Mouse (Mus musculus) MEL (cell line): Measurements from ENCODE around the gene Gcnt7. TPM values are rescaled to one million over a fixed set of nuclear protein-coding genes. Genes with fewer than 3 reads are reported as not detected.
A peak's percentile ranks its signal among the peaks of the same experiment; 100 is the strongest.

Experiments used
- DNase-seq: peaks from one replicate; pipeline ENCODE4 v3.0.0; 2011; ENCODE audit warnings: low read depth, low spot score
- H3K27ac ChIP-seq: 2 replicates; pipeline ENCODE4 v1.5.1; 2012; ENCODE audit warnings: low read depth, mild to moderate bottlenecking, control low read depth, low read length, moderate library complexity; ENCODE audit not compliant: control insufficient read depth
- H3K27me3 ChIP-seq, 2 experiments: fragments of 150-350 bp in 1 of 2; sonication (generic) in 1 of 2; 2 replicates each; pipeline ENCODE4 v1.6.1; 2012; ENCODE audit warnings: low read length in 2 of 2, mild to moderate bottlenecking in 2 of 2, improper control_type of control experiment in 1 of 2, moderate library complexity in 1 of 2; ENCODE audit not compliant: insufficient read depth in 2 of 2, control insufficient read depth in 1 of 2
- H3K36me3 ChIP-seq, 2 experiments: 2 replicates each; pipeline ENCODE4 v1.6.1; 2012 to 2014; ENCODE audit warnings: low read length in 2 of 2, improper control_type of control experiment in 1 of 2, inconsistent platforms in 1 of 2, mild to moderate bottlenecking in 1 of 2; ENCODE audit not compliant: insufficient read depth in 2 of 2, control insufficient read depth in 1 of 2
- H3K4me1 ChIP-seq, 2 experiments: fragments of 150-350 bp in 1 of 2; sonication (generic) in 1 of 2; 2 replicates each; pipeline ENCODE4 v1.6.1; 2012; ENCODE audit warnings: low read length in 2 of 2, improper control_type of control experiment in 1 of 2, mild to moderate bottlenecking in 1 of 2; ENCODE audit not compliant: insufficient read depth in 2 of 2, control insufficient read depth in 1 of 2
- H3K4me3 ChIP-seq, 2 experiments: fragments of 150-350 bp in 1 of 2; sonication (generic) in 1 of 2; 2 replicates each; pipeline ENCODE4 v1.5.1; 2012; ENCODE audit warnings: low read depth in 2 of 2, low read length in 2 of 2, mild to moderate bottlenecking in 2 of 2, moderate library complexity in 2 of 2, control low read depth in 1 of 2, improper control_type of control experiment in 1 of 2; ENCODE audit not compliant: control insufficient read depth in 1 of 2, insufficient read depth in 1 of 2
- H3K79me2 ChIP-seq: 2 replicates; pipeline ENCODE4 v1.6.1; 2012; ENCODE audit warnings: mild to moderate bottlenecking, low read length, moderate library complexity; ENCODE audit not compliant: control insufficient read depth, poor library complexity, insufficient read depth
- H3K9ac ChIP-seq: 2 replicates; pipeline ENCODE4 v1.6.1; 2012; ENCODE audit warnings: low read depth, mild to moderate bottlenecking, control low read depth, low read length, moderate library complexity; ENCODE audit not compliant: control insufficient read depth, poor library complexity, severe bottlenecking
- H3K9me3 ChIP-seq: fragments of 150-350 bp; sonication (generic); replicated peaks from 2 replicates; pipeline ENCODE4 v1.6.1; 2012; ENCODE audit warnings: mild to moderate bottlenecking, low read length, improper control_type of control experiment, moderate library complexity; ENCODE audit not compliant: insufficient read depth
- CTCF ChIP-seq, 3 experiments: IDR thresholded peaks in 2 of 3; conservative IDR thresholded peaks in 1 of 3; 2 replicates each; pipeline ENCODE4 v1.5.1; 2011 to 2012; ENCODE audit warnings: low read length in 3 of 3, low read depth in 2 of 3, mild to moderate bottlenecking in 2 of 3, improper control_type of control experiment in 1 of 3, inconsistent platforms in 1 of 3, mixed read lengths in 1 of 3, moderate library complexity in 1 of 3; ENCODE audit not compliant: control insufficient read depth in 1 of 3, insufficient read depth in 1 of 3, poor library complexity in 1 of 3, severe bottlenecking in 1 of 3
- E2F4 ChIP-seq: IDR thresholded peaks from 2 replicates; pipeline ENCODE4 v1.6.1; 2011; ENCODE audit warnings: low read depth, low read length, improper control_type of control experiment, borderline replicate concordance
- EP300 ChIP-seq, 2 experiments: IDR thresholded peaks; 2 replicates each; pipeline ENCODE4 v1.6.1; 2011; ENCODE audit warnings: improper control_type of control experiment in 2 of 2, low read length in 2 of 2, low read depth in 1 of 2, mild to moderate bottlenecking in 1 of 2
- MAFK ChIP-seq: IDR thresholded peaks from 2 replicates; pipeline ENCODE4 v1.6.1; 2011; ENCODE audit warnings: low read depth, mild to moderate bottlenecking, low read length, improper control_type of control experiment, borderline replicate concordance
- MAX ChIP-seq: IDR thresholded peaks from 2 replicates; pipeline ENCODE4 v1.6.1; 2011; ENCODE audit warnings: low read length, improper control_type of control experiment
- MAZ ChIP-seq: IDR thresholded peaks from 2 replicates; pipeline ENCODE4 v1.6.1; 2012; ENCODE audit warnings: low read depth, mild to moderate bottlenecking, inconsistent platforms, low read length, improper control_type of control experiment
- MEF2A ChIP-seq: IDR thresholded peaks from 2 replicates; pipeline ENCODE4 v1.6.1; 2014; ENCODE audit warnings: low read depth, mild to moderate bottlenecking, inconsistent platforms, low read length, improper control_type of control experiment; ENCODE audit not compliant: poor library complexity, insufficient replicate concordance, severe bottlenecking; ENCODE audit errors: extremely low read depth
- MXI1 ChIP-seq: IDR thresholded peaks from 2 replicates; pipeline ENCODE4 v1.6.1; 2011; ENCODE audit warnings: mild to moderate bottlenecking, low read depth, low read length, improper control_type of control experiment
- MYB ChIP-seq: IDR thresholded peaks from 2 replicates; pipeline ENCODE4 v1.6.1; 2011; ENCODE audit warnings: mild to moderate bottlenecking, low read depth, low read length, improper control_type of control experiment
- NRF1 ChIP-seq: IDR thresholded peaks from 2 replicates; pipeline ENCODE4 v1.6.1; 2014; ENCODE audit warnings: low read depth, mild to moderate bottlenecking, inconsistent platforms, low read length, improper control_type of control experiment, moderate library complexity; ENCODE audit not compliant: poor library complexity, insufficient read depth, severe bottlenecking
- POLR2A ChIP-seq, 2 experiments: IDR thresholded peaks; 2 replicates each; pipeline ENCODE4 v1.6.1; 2011 to 2012; ENCODE audit warnings: low read length in 2 of 2, mild to moderate bottlenecking in 2 of 2, control low read depth in 1 of 2, improper control_type of control experiment in 1 of 2, low read depth in 1 of 2, moderate library complexity in 1 of 2; ENCODE audit not compliant: control insufficient read depth in 1 of 2, insufficient read depth in 1 of 2, poor library complexity in 1 of 2
- POLR2AphosphoS2 ChIP-seq: IDR thresholded peaks from 2 replicates; pipeline ENCODE4 v1.6.1; 2011; ENCODE audit warnings: low read length, improper control_type of control experiment
- RAD21 ChIP-seq: IDR thresholded peaks from 2 replicates; pipeline ENCODE4 v1.6.1; 2011; ENCODE audit warnings: mild to moderate bottlenecking, low read depth, low read length, improper control_type of control experiment
- SMC3 ChIP-seq: IDR thresholded peaks from 2 replicates; pipeline ENCODE4 v1.6.1; 2011; ENCODE audit warnings: low read depth, low read length, improper control_type of control experiment
- TAL1 ChIP-seq: IDR thresholded peaks from 2 replicates; pipeline ENCODE4 v1.6.1; 2012; ENCODE audit warnings: mild to moderate bottlenecking, inconsistent platforms, low read length, moderate library complexity, mixed read lengths
- TCF12 ChIP-seq: IDR thresholded peaks from 2 replicates; pipeline ENCODE4 v1.6.1; 2014; ENCODE audit warnings: low read depth, mild to moderate bottlenecking, inconsistent platforms, low read length, improper control_type of control experiment, moderate library complexity
- ZC3H11A ChIP-seq: IDR thresholded peaks from 2 replicates; pipeline ENCODE4 v1.6.1; 2012; ENCODE audit warnings: low read depth, mild to moderate bottlenecking, inconsistent platforms, low read length, improper control_type of control experiment
- ZMIZ1 ChIP-seq: IDR thresholded peaks from 2 replicates; pipeline ENCODE4 v1.6.1; 2012; ENCODE audit warnings: low read depth, mild to moderate bottlenecking, inconsistent platforms, low read length, improper control_type of control experiment, moderate library complexity
- polyA plus RNA-seq, 2 experiments: library from polyadenylated mRNA; stranded (reverse) in 1 of 2; unstranded in 1 of 2; fragments of >175 nt in 1 of 2; fragments of >200 nt in 1 of 2; gene quantifications; 2 replicates each; pipeline versions ENCODE4 v1.2.1 to v1.2.4; 2012; ENCODE audit warnings: low replicate concordance in 2 of 2, low read depth in 1 of 2; ENCODE audit not compliant: insufficient read length in 2 of 2, insufficient read depth in 1 of 2, missing spikeins in 1 of 2
- total RNA-seq: library from RNA; depleted of rRNA; stranded (reverse); fragments of 300-350 nt; gene quantifications from 2 replicates; pipeline ENCODE4 v1.2.3, GENCODE M21; 2012

Gene Gcnt7
- total and polyA plus RNA-seq, 3 experiments, result 0.15 to 0.22 TPM; not detected in 1

- no peaks in the 10 kb centered on the region for H3K4me1 ChIP-seq
- no peaks in the 10 kb centered on the region for H3K9me3 ChIP-seq
- peak; percentile 74 for DNase-seq
- H3K4me3 ChIP-seq, result peak overlapping the region; percentile 57 to 60
- H3K9ac ChIP-seq, result peak overlapping the region; percentile 56
- H3K27ac ChIP-seq, result no peak overlapping the region
- H3K27me3 ChIP-seq, result no peaks in the 10 kb centered on the region
- no peaks in the 10 kb centered on the region for H3K79me2 ChIP-seq
- H3K36me3 ChIP-seq, result peaks cover 0 to 4% of the 10 kb centered on the region in 2 experiments; a peak in 2 of 4 replicates
- peak; percentile 87 for TF ChIP-seq RAD21
- TF ChIP-seq MAZ, result 0 out of 2 replicates have a peak, but pooled peaks have one; percentile 46
- peak; percentile 59; the same call in 1 of the 2 replicates for TF ChIP-seq ZC3H11A
- TF ChIP-seq MYB, result no peak
- no peak for TF ChIP-seq MEF2A
- TF ChIP-seq CTCF (IDR thresholded peaks at IDR 0.05 in 2 of 3, conservative IDR thresholded peaks at IDR 0.05 in 1 of 3; ENCODE audit: control insufficient read depth in 1 of 3, insufficient read depth in 1 of 3, low read depth in 2 of 3, low read length in 3 of 3, poor library complexity in 1 of 3, severe bottlenecking in 1 of 3), result peak; percentile 54 to 85 (median 65)
- peak; percentile 70 for TF ChIP-seq SMC3
Observed at GRCm38 (mm10) chr2:172477860-172478259, 19.5 kb upstream of the Gcnt7 start.

- Histone ChIP-seq H3K79me2 (no peaks in the 10 kb centered on the region), H3K4me3 (peak overlapping the region; percentile 57 to 60), H3K36me3 (peaks cover 0 to 4% of the 10 kb centered on the region in 2 experiments; a peak in 2 of 4 replicates), H3K27ac (no peak overlapping the region)
- TF ChIP-seq ZMIZ1 (no peak), MAX (no peak), MYB (no peak), ZC3H11A (no peak), EP300 (IDR thresholded peaks at IDR 0.05; ENCODE audit: low read depth in 1 of 2, low read length in 2 of 2) (no peak), RAD21 (no peak), POLR2A (IDR thresholded peaks at IDR 0.05; ENCODE audit: control insufficient read depth in 1 of 2, insufficient read depth in 1 of 2, low read depth in 1 of 2, low read length in 2 of 2, poor library complexity in 1 of 2) (no peak), CTCF (IDR thresholded peaks at IDR 0.05 in 2 of 3, conservative IDR thresholded peaks at IDR 0.05 in 1 of 3; ENCODE audit: control insufficient read depth in 1 of 3, insufficient read depth in 1 of 3, low read depth in 2 of 3, low read length in 3 of 3, poor library complexity in 1 of 3, severe bottlenecking in 1 of 3) (no peak), TAL1 (no peak), POLR2AphosphoS2 (no peak), MXI1 (no peak), TCF12 (no peak), NRF1 (no peak), E2F4 (no peak), MAFK (no peak)
- TF ChIP-seq, all 39 proteins: peak for 0
- Histone ChIP-seq H3K9ac (peak overlapping the region; percentile 56), H3K9me3 (no peaks in the 10 kb centered on the region), H3K4me1 (no peaks in the 10 kb centered on the region), H3K27me3 (no peaks in the 10 kb centered on the region)
- DNase-seq, result no peak
Observed at GRCm38 (mm10) chr2:172477350-172477749, 19.0 kb upstream of the Gcnt7 start.
